Mouse (Mus musculus): ENCODE results near the gene Zbtb18. TPM values are rescaled to one million over a fixed set of nuclear protein-coding genes. Genes with fewer than 3 reads are reported as not detected.

Gene Zbtb18
- total and polyA plus RNA-seq, 2 experiments from 2014 or later: 45.6 to 114 TPM

DNA sequence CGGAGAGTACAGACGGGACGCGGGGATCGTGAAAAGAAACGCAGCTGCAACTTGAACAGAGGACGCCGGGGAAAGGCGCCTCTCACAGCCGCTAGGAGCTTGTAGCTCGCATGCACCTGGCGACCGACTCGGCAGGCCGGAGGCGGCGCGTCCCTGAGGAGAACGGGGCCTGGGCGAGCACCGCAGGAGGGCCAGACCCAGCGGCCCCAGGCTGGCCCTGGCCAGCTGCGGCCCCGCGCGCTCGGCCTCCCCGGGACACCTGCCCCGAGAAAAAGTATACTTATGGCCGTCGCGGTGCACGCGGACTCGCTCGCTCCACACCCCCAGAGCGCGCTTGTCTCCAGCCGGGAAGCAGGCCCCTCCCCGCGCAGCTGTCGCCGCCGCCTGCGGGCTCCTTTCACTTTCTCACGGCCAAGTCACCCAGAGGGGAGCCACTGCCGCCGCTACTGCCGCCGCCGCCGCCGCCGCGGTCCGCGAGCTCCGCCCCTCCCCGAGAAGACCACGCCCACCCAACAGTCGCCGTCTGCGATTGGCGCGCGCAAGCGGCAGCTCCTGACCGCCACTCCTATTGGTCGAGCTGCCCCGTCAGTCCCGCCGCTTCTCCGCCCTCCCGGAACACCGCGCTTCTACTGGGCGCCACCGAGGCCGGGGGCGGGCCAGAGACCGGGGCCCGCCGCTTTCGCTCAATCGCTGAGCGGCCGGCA lies 507 bp upstream of the Zbtb18 start:
- Histone ChIP-seq H3K4me1 (ENCODE audit: insufficient read depth, low read length) (no peaks in the 10 kb centered on the region), H3K36me3 (ENCODE audit: insufficient read depth, low read length) (no peaks in the 10 kb centered on the region), H3K27me3 (ENCODE audit: insufficient read depth, low read length) (no peaks in the 10 kb centered on the region), H3K27ac (peak overlapping the region; percentile 95), H3K9ac (replicated peaks; ENCODE audit: low read length) (peak overlapping the region; percentile 64), H3K4me3 (ENCODE audit: low read length) (peak overlapping the region; percentile 85), H3K4me2 (ENCODE audit: low read depth, low read length) (peak overlapping the region; percentile 84), H3K9me3 (ENCODE audit: low read length) (no peaks in the 10 kb centered on the region)
- peak; percentile 99 for ATAC-seq
- DNase-seq (ENCODE audit: low spot score): peak; percentile 99
- under 1% methylated on average over 77 of the region's 87 CpGs for WGBS
- TF ChIP-seq CTCF (IDR thresholded peaks at IDR 0.05; ENCODE audit: low read depth): peak; percentile 31; the same call in 1 of the 2 replicates

DNA sequence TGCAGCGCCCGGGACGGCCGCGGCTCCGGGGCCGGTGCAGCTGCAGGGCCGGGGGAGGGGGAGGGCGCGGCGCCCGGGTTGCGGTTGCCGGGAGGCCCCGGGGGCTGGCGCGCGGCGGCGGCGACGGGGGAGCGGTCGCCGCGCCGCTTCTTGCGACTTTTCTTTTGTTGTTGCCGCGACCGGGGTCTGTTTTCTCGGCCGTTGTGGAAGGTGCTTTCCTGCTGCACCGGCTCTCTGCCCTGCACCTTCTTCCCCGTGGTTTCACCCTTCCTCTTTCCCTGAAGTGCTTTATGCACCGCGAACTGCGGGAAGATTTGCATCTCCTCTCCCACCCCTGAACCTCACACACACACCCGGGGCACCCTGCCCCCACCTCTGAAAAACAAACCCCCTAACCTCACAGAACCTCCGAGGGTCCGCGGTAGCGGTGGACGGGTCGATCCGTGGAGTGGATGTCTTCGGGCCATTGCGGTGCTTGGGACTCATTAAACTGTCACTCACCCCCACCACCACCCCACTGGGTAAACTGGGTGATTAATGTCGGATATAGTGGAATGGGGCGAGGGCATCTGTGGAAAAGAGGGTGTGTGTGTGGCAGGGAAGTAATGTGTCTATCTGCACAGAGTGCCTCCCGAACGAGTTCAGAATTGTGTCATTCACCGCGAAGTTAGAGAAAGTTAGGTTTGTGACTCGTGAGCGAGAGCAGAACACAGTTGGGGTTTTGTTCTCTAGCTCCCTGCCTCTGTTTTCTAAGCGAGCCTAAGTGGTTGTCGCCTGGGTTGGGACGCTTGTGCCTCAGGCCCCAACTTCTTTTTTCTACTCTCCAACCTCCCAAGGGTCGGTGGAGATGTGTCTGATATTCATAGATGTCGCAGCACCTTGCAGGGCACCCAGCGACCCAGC lies 921 bp downstream of the Zbtb18 start:
- Histone ChIP-seq H3K9ac (replicated peaks; ENCODE audit: low read length) (peak overlapping the region; percentile 81), H3K27ac (peak overlapping the region; percentile 95), H3K4me1 (ENCODE audit: insufficient read depth, low read length) (0 out of 2 replicates have a peak, but pooled peaks cover 4% of the 10 kb centered on the region), H3K27me3 (ENCODE audit: insufficient read depth, low read length) (no peaks in the 10 kb centered on the region), H3K4me2 (ENCODE audit: low read depth, low read length) (peak overlapping the region; percentile 76), H3K4me3 (ENCODE audit: low read length) (peak overlapping the region; percentile 85), H3K9me3 (ENCODE audit: low read length) (no peaks in the 10 kb centered on the region), H3K36me3 (ENCODE audit: insufficient read depth, low read length) (peaks cover 6% of the 10 kb centered on the region)
- peak; percentile 34 for DNase-seq (ENCODE audit: low spot score)
- no peak for ATAC-seq
- under 1% methylated on average over 45 of the region's 62 CpGs for WGBS
- no peak for TF ChIP-seq CTCF (IDR thresholded peaks at IDR 0.05; ENCODE audit: low read depth)

DNA sequence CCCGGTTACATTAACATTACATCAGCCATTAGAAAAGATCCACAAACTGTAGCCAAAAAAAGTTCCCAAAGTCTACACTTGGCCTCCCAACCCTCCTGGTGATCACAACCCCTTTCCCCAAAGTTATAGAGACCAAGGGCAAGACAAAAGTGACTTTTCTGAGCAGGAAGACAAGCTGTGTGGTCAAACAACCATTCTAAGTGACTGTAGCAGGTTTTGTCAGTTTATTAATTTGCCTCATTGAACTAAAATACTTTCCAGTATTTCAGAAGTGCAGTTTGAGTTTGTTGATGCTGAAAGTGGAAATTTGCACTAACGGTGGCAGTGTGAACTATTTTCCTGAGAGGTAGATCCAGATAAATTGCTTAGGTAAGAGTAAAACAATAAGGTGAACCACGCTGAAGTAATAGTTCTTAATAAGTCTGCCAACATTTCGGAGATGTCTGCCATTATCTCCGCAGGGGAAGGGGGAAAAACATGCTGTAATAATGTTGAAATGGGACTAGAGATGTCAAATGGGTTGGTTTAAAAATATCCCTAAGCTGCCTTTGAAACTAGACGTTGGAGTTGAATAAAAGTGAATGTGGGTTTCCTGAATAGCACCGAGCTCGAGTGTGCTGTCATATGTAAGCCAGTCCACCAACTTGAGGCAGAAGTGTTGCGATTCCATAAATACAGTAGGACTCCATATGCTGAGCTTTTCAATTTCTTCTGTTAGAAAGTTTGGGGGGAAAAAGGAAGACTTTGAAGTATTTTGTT lies 1.8 kb downstream of the Zbtb18 start:
- Histone ChIP-seq H3K4me2 (ENCODE audit: low read depth, low read length) (peak overlapping the region; percentile 76), H3K27ac (peak overlapping the region; percentile 95), H3K4me1 (ENCODE audit: insufficient read depth, low read length) (0 out of 2 replicates have a peak, but pooled peaks cover 4% of the 10 kb centered on the region), H3K9me3 (ENCODE audit: low read length) (no peaks in the 10 kb centered on the region), H3K27me3 (ENCODE audit: insufficient read depth, low read length) (no peaks in the 10 kb centered on the region), H3K4me3 (ENCODE audit: low read length) (peak overlapping the region; percentile 85), H3K36me3 (ENCODE audit: insufficient read depth, low read length) (peaks cover 8% of the 10 kb centered on the region), H3K9ac (replicated peaks; ENCODE audit: low read length) (peak overlapping the region; percentile 81)
- no peak for DNase-seq (ENCODE audit: low spot score)
- ATAC-seq: no peak
- WGBS: 8% methylated on average over 9 of the region's 9 CpGs
- no peak for TF ChIP-seq CTCF (IDR thresholded peaks at IDR 0.05; ENCODE audit: low read depth)

DNA sequence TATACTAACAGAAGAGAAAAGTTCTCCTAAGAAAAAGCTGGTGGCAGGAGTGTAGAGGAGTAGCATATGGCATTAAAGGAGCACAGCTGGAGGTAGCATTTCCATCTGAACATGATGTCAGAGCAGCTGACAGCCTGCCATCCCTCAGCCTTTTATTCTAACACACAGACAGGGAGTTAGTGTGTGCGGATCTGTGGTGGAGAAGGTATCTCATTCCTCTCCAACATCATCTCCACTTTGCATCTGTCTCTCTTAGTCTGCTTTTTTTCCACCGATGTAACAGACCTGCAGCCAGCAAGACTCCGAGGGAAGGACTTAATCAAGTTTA lies 2.3 kb downstream of the Zbtb18 start:
- peak; percentile 85 for DNase-seq (ENCODE audit: low spot score)
- peaks cover 8% of the 10 kb centered on the region for H3K36me3 ChIP-seq (ENCODE audit: insufficient read depth, low read length)
- ATAC-seq: no peak
- no peak for TF ChIP-seq CTCF (IDR thresholded peaks at IDR 0.05; ENCODE audit: low read depth)
- H3K4me3 ChIP-seq (ENCODE audit: low read length): peak overlapping the region; percentile 85
- peak overlapping the region; percentile 76 for H3K4me2 ChIP-seq (ENCODE audit: low read depth, low read length)
- H3K9me3 ChIP-seq (ENCODE audit: low read length): no peaks in the 10 kb centered on the region
- no peaks in the 10 kb centered on the region for H3K27me3 ChIP-seq (ENCODE audit: insufficient read depth, low read length)
- H3K27ac ChIP-seq: peak overlapping the region; percentile 95
- 0 out of 2 replicates have a peak, but pooled peaks cover 4% of the 10 kb centered on the region for H3K4me1 ChIP-seq (ENCODE audit: insufficient read depth, low read length)
- H3K9ac ChIP-seq (replicated peaks; ENCODE audit: low read length): peak overlapping the region; percentile 81
- 10% methylated on average over 3 of the region's 3 CpGs for WGBS

DNA sequence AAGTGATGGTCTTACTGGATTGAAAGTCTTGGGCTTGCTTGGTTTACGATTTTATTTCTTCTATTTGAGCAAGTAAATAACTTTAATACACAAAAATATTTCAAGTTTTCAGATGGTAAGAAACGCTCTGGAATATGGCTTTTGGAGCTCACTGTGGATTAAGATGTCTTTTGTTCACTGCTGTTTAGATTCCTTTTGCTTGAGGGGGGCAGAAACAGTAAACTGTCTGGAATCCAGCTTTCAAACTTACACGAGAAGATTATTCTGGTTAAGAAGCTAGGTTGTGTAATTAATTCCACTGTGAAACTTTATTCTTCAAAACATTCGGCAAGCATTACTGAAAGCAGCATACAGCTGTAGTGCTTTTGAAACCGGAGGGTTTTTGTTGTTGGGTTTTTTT lies 2.8 kb downstream of the Zbtb18 start:
- no peaks in the 10 kb centered on the region for H3K9me3 ChIP-seq (ENCODE audit: low read length)
- peak overlapping the region; percentile 81 for H3K9ac ChIP-seq (replicated peaks; ENCODE audit: low read length)
- DNase-seq (ENCODE audit: low spot score) (no peak), ATAC-seq (no peak)
- H3K4me1 ChIP-seq (ENCODE audit: insufficient read depth, low read length): 0 out of 2 replicates have a peak, but pooled peaks cover 4% of the 10 kb centered on the region
- no peak for TF ChIP-seq CTCF (IDR thresholded peaks at IDR 0.05; ENCODE audit: low read depth)
- peak overlapping the region; percentile 85 for H3K4me3 ChIP-seq (ENCODE audit: low read length)
- peak overlapping the region; percentile 76 for H3K4me2 ChIP-seq (ENCODE audit: low read depth, low read length)
- H3K36me3 ChIP-seq (ENCODE audit: insufficient read depth, low read length): peaks cover 8% of the 10 kb centered on the region
- no peaks in the 10 kb centered on the region for H3K27me3 ChIP-seq (ENCODE audit: insufficient read depth, low read length)
- WGBS: 19% methylated on average over 5 of the region's 5 CpGs
- H3K27ac ChIP-seq: peak overlapping the region; percentile 95; the same call in 1 of the 2 replicates

DNA sequence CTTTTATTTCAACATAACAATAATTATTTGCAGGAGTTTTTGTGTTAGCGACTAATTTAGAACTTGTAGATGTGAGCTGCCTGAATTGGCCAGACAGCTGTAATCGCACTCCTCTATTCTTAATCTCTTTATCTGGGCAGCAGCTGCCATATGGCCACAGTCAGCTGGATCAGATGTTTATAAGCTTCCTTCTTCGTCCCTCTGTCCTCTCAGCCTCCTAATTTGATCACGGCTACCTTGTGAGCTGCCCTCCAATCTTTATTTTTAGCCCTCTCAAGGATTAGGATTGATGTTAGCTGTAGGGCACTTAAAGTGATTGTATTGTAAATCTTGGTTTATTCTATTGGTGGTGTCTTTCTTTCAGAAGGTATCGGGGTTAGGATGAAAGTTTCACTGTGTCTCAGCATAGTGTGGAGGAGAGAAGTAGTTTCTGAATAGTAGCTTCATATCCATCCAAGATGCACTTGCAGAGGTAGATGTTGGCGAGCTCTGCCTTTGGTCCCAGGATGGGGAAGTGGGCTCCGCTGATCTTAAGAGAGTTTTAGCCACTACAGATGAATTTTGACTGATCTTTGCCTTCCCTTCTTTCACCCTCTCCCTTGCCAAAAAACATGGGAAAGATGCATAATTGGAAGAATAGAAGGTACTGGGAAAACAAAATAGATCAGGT lies 3.4 kb downstream of the Zbtb18 start:
- no peaks in the 10 kb centered on the region for H3K27me3 ChIP-seq (ENCODE audit: insufficient read depth, low read length)
- WGBS: 29% methylated on average over 7 of the region's 7 CpGs
- no peaks in the 10 kb centered on the region for H3K9me3 ChIP-seq (ENCODE audit: low read length)
- H3K4me1 ChIP-seq (ENCODE audit: insufficient read depth, low read length): 0 out of 2 replicates have a peak, but pooled peaks cover 4% of the 10 kb centered on the region
- peaks cover 8% of the 10 kb centered on the region for H3K36me3 ChIP-seq (ENCODE audit: insufficient read depth, low read length)
- peak overlapping the region; percentile 81 for H3K9ac ChIP-seq (replicated peaks; ENCODE audit: low read length)
- H3K4me3 ChIP-seq (ENCODE audit: low read length): peak overlapping the region; percentile 85
- H3K27ac ChIP-seq: peak overlapping the region; percentile 95
- DNase-seq (ENCODE audit: low spot score) (peak; percentile 42), ATAC-seq (no peak)
- no peak for TF ChIP-seq CTCF (IDR thresholded peaks at IDR 0.05; ENCODE audit: low read depth)
- H3K4me2 ChIP-seq (ENCODE audit: low read depth, low read length): peak overlapping the region; percentile 76
